Comparison of ENCODE assay signal across 19 mouse cellular contexts in genomic region chr4:46370406-46370805, GRCm38 (mm10). TPM values are rescaled to one million over a fixed set of nuclear protein-coding genes. Genes with fewer than 3 reads are reported as not detected.
DNase-seq lines count a peak whose midpoint lies in the region.
"Had no signal": no experiment of that assay in that cellular context is flagged by ENCODE, and none has a peak within 500 bp of the region (broad histone marks: within the 10 kb centered on the region; RNA-seq: fewer than 3 reads in every experiment).

No protein-coding gene starts in this region.

- H3K27ac ChIP-seq in limb, embryonic 10.5 days = no peak overlapping the region
- H3K27ac ChIP-seq: hindbrain, embryonic 12.5 days; limb, embryonic 13.5 days; macrophage; stomach, embryonic 15.5 days had no signal

- peaks cover 23% of the 10 kb centered on the region for H3K4me1 ChIP-seq in limb, embryonic 10.5 days

- no peaks in the 10 kb centered on the region for H3K9me3 ChIP-seq in limb, embryonic 10.5 days (replicated peaks)
- H3K9me3 ChIP-seq: hindbrain, embryonic 12.5 days; limb, embryonic 13.5 days; stomach, embryonic 15.5 days had no signal

- H3K4me3 ChIP-seq in limb, embryonic 10.5 days = peak overlapping the region; percentile 43; the same call in 1 of the 2 replicates

- peaks cover 58% of the 10 kb centered on the region for H3K27me3 ChIP-seq in limb, embryonic 10.5 days (ENCODE audit: low read depth, poor library complexity, severe bottlenecking)

- peak; percentile 33 to 49 for DNase-seq in cerebellum, postnatal 25 days
- DNase-seq in cerebellum, adult 8-10 months = no peak
- peak; percentile 64 for DNase-seq in 3134 (ENCODE audit: extremely low read depth, insufficient read length, low spot score)
- DNase-seq in adrenal gland, postnatal 14 days = peak; percentile 78
- DNase-seq in limb, embryonic 10.5 days (ENCODE audit: low spot score) = no peak
- DNase-seq in gastrocnemius, postnatal 36 days = no peak
- no peak for DNase-seq in right cerebral cortex, postnatal 36 days (ENCODE audit: low spot score in 2 of 2)
- no peak for DNase-seq in urinary bladder, postnatal 36 days (ENCODE audit: low spot score in 2 of 2)

- no peaks in the 10 kb centered on the region for H3K36me3 ChIP-seq in limb, embryonic 10.5 days
- H3K36me3 ChIP-seq: hindbrain, embryonic 12.5 days; limb, embryonic 13.5 days; stomach, embryonic 15.5 days had no signal

- 41% methylated on average over 6 of the region's 6 CpGs for WGBS in limb, embryonic 10.5 days

- intact Hi-C loops in gastrocnemius, postnatal 36 days (cut with DNase I) = loop anchor here (10.0 kb wide), 1 partner anchor 166 kb away; no protein-coding TSS in a partner anchor

RNA-seq across cellular contexts. Expression of gene Trmo, which starts 18.8 kb away (rescaled TPM):
- 6.5 and 6.6 TPM in 2 replicates for total RNA-seq in adrenal gland, postnatal 14 days (2021)
- polyA plus RNA-seq in limb, embryonic 10.5 days (2016; fragmentation: Nextera tagmentation; extraction: Ambion mirVana) = 11.5 and 11.9 TPM in 2 replicates
- 1 to 10 TPM; 2.1 to 2.5 TPM for total RNA-seq in gastrocnemius, postnatal 36 days (2021)

RNA-seq across cellular contexts. Expression of gene Foxe1, which starts 27.0 kb away (rescaled TPM):
- total RNA-seq in adrenal gland, postnatal 14 days (2021) = not detected in 2 replicates
- polyA plus RNA-seq in limb, embryonic 10.5 days (2016; fragmentation: Nextera tagmentation; extraction: Ambion mirVana) = 0.35 TPM in 1 of 2 replicates, not detected in the other
- total RNA-seq in gastrocnemius, postnatal 36 days (2021) = not detected
- total RNA-seq: gastrocnemius, postnatal 25 days; monocyte, adult 5-6 weeks; neutrophil, adult 5-6 weeks had no signal
- polyA plus RNA-seq: cerebellum, adult 2 months; forebrain, embryonic 14.5 days; kidney, embryonic 14.5 days; limb, embryonic 13.5 days; macrophage; urinary bladder, adult 2 months had no signal

RNA-seq across cellular contexts. Expression of gene Hemgn, which starts 42.9 kb away (rescaled TPM):
- total RNA-seq in adrenal gland, postnatal 14 days (2021) = 1.2 and 9.0 TPM in 2 replicates
- 12.8 and 13.4 TPM in 2 replicates for polyA plus RNA-seq in limb, embryonic 10.5 days (2016; fragmentation: Nextera tagmentation; extraction: Ambion mirVana)
- not detected for total RNA-seq in gastrocnemius, postnatal 36 days (2021)
- total RNA-seq: gastrocnemius, postnatal 25 days had no signal
- polyA plus RNA-seq: forebrain, embryonic 14.5 days; macrophage had no signal

Comparison
In these comparisons a context has a peak if more than half of its experiments do, and no peak if none do; other contexts are left out.
1. DNase-seq: peak in cerebellum, postnatal 25 days (2 of 2), 3134 (single experiment) and adrenal gland, postnatal 14 days (single experiment); none in cerebellum, adult 8-10 months (single experiment), limb, embryonic 10.5 days (single experiment), gastrocnemius, postnatal 36 days (0 of 2), right cerebral cortex, postnatal 36 days (0 of 2) and urinary bladder, postnatal 36 days (0 of 2).